Mouse (Mus musculus): ENCODE measurements around the gene Zdhhc6. TPM values are rescaled to one million over a fixed set of nuclear protein-coding genes. Genes with fewer than 3 reads are reported as not detected.

Zdhhc6 gene
- total RNA-seq, 2 experiments from 2014 or later: 27.4 to 27.8 TPM

DNA sequence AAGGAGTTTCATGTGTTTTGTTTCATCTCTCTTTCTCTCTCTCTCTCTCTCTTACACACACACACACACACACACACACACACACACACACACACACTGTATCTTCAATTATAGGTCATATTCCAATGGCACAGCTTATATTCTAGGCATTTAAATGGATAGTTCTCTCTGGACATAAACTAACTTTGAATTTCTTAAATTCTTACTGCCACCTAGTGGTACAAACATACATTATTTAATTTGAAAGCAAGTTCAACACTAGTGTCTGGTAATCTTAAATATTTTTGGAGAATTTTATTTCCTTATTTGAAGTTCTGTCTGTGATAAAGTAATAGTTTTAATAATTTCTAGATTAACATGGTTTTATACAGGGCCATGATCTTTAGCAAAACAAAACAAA lies 10.8 kb downstream of the Zdhhc6 start:
- DNase-seq (ENCODE audit: low spot score in 2 of 2): no peak

- no peak for DNase-seq (ENCODE audit: low spot score in 2 of 2)
Measured at GRCm38 (mm10) chr19:55300525-55300924, 15.3 kb downstream of the Zdhhc6 start.

GRCm38 (mm10) chr19:55299378-55299777 lies 16.5 kb downstream of the Zdhhc6 start:
- no peak for DNase-seq (ENCODE audit: low spot score in 2 of 2)

GRCm38 (mm10) chr19:55297961-55298360 lies 17.9 kb downstream of the Zdhhc6 start:
- DNase-seq (ENCODE audit: low spot score in 2 of 2): no peak

DNA sequence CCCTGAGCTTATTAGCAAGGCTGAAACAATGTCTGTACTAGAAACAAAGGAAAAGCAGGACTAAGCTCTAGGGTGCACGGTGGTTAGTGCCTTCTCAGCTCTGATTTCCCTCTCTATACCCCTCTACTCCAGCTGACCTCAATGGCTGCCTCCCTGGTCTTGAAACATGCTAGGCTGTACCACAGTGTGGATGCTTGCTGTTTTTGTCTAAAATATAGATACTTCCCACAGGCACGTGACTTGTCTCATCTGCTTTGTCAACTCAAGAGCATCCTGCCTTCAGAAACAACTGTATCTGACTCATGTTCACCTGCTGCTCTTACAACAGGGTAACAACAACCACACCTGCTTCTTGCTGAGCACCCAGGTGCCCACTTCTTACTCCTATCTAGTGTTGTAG lies 18.3 kb downstream of the Zdhhc6 start:
- DNase-seq (ENCODE audit: low spot score in 2 of 2): no peak

DNA sequence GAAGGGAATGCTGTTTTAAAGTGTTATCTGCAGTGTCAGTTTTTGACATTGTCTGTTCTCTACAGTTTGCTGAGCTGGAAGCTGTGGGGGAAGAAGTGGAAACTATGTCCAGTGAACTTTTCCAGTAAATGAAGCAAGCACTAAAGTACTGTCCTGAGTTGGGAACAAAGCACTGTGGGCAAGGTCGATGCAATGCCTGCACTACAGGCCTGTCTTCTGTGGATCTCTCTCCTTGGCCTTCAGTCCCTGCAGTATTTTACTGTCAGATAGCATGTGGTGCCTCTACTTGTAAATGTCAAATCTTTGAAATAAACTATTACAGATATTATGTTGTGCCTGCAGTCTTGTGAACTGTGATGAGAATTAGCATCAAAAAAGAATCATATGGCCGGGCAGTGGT lies 19.5 kb downstream of the Zdhhc6 start:
- DNase-seq (ENCODE audit: low spot score in 2 of 2): no peak

DNA sequence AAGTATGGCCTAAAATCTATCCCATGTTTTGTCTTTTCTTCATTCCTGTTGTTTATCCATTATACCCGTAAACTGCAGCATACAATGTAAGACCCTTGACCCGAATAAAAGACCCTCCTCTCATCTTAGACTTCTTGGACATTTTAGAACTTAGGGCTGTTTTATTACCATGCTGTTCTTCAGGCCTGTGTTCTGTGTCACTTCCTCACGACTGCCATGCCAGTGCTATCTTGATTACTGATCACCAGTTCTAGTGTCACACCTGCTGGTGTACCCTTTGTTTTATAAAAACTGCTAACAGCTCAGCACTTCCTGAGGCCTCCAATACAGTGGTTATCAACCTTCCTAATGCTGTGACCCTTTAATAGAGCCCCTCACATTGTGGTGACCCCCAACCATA lies 20.3 kb downstream of the Zdhhc6 start:
- DNase-seq (ENCODE audit: low spot score in 2 of 2): no peak

DNA sequence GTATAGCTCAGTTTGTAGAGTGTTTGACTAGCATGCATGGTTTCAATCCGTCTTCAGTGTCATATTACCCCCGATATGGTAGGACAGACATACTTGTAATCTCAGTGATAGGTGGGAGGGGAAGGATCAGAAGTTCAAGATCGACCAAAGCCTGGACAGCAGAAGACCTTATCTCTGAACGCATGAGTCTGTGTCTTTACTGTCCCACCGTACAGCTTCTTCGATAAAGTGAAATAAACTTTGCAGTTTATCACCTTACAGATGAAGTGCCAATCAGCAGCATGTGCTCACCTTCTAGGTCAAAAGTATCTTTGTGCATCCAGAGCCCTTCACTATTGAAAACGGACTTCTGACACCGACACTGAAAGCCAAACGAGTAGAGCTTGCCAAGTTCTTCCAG lies 20.8 kb downstream of the Zdhhc6 start:
- no peak for DNase-seq (ENCODE audit: low spot score in 2 of 2)

DNA sequence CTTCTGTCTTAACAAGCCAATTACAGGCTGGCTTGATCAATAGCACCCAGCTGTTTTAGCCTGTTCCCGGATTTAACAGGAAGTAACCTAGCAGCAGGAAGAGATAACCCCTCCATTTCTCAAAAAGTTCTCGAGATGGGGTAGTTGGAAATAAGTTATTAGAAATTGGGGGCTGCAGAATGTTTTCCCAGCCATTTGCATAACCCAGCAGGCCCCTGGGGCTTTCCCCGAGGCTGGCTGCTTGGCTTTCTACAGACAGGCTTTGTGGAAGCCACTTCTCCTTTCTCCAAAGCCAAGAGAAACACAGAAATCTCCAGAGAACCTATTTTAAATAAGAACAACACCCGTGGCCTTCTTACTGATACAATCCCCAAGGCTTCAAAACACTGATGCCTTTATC lies 22.7 kb downstream of the Zdhhc6 start:
- no peak for DNase-seq (ENCODE audit: low spot score in 2 of 2)

- DNase-seq (ENCODE audit: low spot score in 2 of 2): no peak
Measured at GRCm38 (mm10) chr19:55292210-55292850, 23.5 kb downstream of the Zdhhc6 start.

DNA sequence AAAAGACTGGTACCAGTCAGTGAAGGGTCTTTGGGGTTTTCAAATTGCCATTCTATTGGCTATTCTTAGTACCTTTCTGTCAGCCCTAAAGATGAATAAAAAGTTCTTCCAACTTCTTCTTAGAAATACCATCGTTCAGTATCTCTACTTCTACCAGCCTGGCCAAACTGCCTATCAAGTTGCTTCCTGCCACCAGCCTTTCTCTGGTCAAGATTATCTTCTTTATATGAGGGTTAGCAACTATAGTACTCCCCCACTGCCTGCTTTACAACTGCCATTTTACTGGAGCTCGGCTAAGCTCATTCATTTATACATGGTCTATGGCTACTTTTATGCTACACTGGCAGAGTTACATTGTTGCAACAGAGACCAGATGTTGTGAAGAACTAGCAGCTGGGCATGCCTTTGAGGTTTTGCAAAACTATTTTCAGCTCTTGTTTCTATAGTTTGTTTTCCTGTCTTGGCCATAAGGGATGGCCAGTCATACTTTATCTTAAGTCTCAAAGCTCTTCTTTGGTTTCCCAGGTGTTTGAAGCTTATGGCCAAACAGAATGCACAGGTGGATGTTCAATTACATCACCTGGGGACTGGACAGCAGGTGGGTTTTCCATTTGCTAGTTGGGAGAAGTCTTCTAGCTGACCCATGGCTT lies 25.1 kb downstream of the Zdhhc6 start:
- no peak for DNase-seq (ENCODE audit: low spot score in 2 of 2)

DNA sequence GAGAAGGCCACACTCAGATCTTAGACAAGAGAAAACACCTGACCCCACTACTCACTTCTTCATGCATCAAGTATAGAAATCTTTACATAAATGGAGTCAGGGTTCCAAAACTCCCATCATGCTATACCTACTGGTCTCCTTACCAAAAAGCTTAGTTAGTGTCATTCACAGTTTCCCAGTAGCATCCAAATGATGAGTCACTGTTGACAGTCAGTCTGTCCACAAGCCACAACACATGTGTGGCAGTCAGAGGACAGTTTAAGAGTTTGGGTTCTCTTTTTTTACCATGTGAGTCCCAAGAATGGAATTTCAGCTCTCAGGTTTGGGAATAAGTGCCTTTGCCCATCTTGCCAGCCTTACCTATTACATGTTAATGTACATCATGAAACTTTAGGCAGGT lies 26.9 kb downstream of the Zdhhc6 start:
- DNase-seq (ENCODE audit: low spot score in 2 of 2): no peak

DNA sequence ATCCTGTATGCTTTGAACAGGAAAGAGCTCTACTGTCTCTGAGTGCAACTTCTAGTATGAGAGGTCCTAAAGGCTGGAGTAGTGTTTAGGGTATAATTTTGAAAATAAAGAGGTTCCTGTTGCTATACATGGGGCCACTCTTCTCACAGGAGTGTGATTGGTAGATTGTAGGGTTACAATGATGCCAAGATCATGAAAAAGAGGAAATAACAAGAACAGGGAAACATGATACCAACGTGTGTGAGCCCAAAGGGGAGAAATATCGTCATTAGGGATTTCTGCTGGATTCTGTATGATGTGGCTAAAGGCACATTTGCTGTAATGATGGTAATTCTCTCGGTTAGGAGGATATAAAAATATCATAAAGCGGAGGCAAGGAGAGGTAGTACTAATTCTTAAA lies 29.8 kb downstream of the Zdhhc6 start:
- DNase-seq (ENCODE audit: low spot score in 2 of 2): no peak

DNA sequence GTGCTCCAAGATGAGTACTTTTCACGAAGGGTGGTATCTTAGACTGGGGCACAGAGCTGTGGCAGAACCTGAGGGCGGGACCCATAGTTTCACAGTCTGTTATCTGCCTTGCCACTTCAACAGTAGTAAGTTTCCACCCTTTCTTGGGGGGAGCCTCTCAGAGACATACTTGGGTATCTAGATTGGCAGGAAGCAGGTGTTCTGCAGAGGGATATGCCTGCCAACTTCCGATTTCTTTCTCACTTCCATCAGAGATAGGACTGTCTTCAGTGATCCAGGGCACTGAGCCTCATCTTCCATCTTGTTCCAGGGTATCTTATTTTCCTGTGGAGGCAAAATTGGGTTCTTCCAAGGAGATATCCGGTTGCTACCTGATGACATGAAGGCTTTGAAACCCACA lies 31.7 kb downstream of the Zdhhc6 start:
- no peak for DNase-seq (ENCODE audit: low spot score in 2 of 2)

- DNase-seq (ENCODE audit: low spot score in 2 of 2): no peak
Measured at GRCm38 (mm10) chr19:55276770-55277169, 39.1 kb downstream of the Zdhhc6 start.

DNA sequence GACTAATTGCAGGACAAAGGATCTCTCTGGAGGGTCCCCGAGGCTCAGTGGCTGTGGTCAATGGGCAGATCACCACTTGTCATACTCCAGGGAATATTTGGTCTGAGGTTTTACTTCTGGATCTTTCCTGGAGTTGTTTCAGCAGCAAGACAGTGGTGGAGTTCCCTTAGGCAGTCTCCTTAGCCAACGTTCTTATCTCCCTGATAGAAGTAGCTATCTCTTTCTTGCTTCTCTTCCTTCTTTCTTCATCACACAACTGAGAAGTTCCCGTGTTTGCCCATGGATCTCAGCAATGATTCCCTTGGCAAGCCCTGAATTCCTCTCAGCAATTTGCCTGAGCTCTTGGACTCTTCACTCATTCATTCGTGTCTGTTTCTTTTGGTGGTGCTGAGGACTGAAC lies 39.7 kb downstream of the Zdhhc6 start:
- no peak for DNase-seq (ENCODE audit: low spot score in 2 of 2)

DNA sequence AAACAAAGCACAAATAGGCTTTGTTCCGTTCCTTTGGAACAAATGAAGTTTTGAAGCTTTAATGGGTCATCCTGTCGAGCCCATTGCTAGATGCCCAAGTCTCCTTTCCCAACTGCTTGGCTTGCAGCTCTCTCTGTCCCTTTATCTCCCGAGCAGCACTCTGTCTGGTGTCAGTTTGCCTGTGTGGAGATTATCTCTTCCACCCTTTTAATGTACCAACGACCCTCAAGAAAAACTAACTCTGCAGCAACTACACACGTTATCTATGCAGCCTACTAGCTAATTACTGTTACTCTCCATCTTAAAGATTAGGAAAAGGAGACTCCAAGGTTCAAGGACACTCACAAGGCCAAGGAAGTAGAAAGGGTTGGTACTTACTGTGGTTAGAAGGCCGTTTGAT lies 42.5 kb downstream of the Zdhhc6 start:
- DNase-seq (ENCODE audit: low spot score in 2 of 2): no peak

GRCm38 (mm10) chr19:55271448-55271847 lies 44.4 kb downstream of the Zdhhc6 start:
- no peak for DNase-seq (ENCODE audit: low spot score in 2 of 2)

- no peak for DNase-seq (ENCODE audit: low spot score in 2 of 2)
Measured at GRCm38 (mm10) chr19:55269051-55269450, 46.8 kb downstream of the Zdhhc6 start.

- no peak for DNase-seq (ENCODE audit: low spot score in 2 of 2)
Measured at GRCm38 (mm10) chr19:55268150-55268549, 47.7 kb downstream of the Zdhhc6 start.

GRCm38 (mm10) chr19:55266786-55267185 lies 49.0 kb downstream of the Zdhhc6 start:
- no peak for DNase-seq (ENCODE audit: low spot score in 2 of 2)

DNA sequence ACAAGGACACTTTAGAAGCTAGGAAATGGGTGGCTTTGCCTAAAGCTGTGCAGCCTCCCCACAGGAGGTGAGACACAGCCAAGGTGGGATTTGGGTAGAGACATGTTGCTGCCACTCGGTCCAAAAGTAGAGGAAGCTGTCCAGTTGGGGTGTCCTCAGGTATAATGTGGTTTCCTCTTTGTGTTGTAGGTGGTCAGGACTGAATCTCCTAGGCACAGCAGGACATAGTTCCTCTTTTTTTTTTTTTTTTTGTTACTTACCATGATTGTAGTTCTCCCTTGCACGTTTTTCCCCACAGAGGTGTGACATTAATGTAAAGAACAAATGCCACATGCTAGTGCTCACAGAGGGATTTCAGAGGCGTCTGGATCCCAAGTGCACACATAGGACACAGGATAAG lies 50.6 kb downstream of the Zdhhc6 start:
- DNase-seq (ENCODE audit: low spot score in 2 of 2): no peak
